Mouse (Mus musculus) limb, embryonic 15.5 days (tissue): Measurements from ENCODE around the gene Trmt112. TPM values are rescaled to one million over a fixed set of nuclear protein-coding genes. Genes with fewer than 3 reads are reported as not detected.

Source experiments
- ATAC-seq: fragments of 200-750 bp; cut with Nextera tagmentation; 2 replicates; pipeline ENCODE4 v1.8.0; 2017; ENCODE audit warnings: low read depth, moderate TSS enrichment; ENCODE audit not compliant: insufficient number of reproducible peaks, low FRiP score, low TSS enrichment
- H3K27ac ChIP-seq: fragments of 300-500 bp; sonication (generic); 2 replicates; pipeline ENCODE4 v1.5.1; 2015; ENCODE audit warnings: moderate library complexity, mild to moderate bottlenecking, inconsistent platforms
- H3K27me3 ChIP-seq: fragments of 300-500 bp; sonication (generic); 2 replicates; pipeline ENCODE4 v1.6.1; 2015; ENCODE audit warnings: inconsistent platforms
- H3K36me3 ChIP-seq: fragments of 300-500 bp; sonication (generic); 2 replicates; pipeline ENCODE4 v1.6.1; 2015; ENCODE audit warnings: inconsistent platforms
- H3K4me1 ChIP-seq: fragments of 300-500 bp; sonication (generic); 2 replicates; pipeline ENCODE4 v1.6.1; 2015; ENCODE audit warnings: inconsistent platforms
- H3K4me2 ChIP-seq: fragments of 300-500 bp; sonication (generic); 2 replicates; pipeline ENCODE4 v1.6.1; 2015; ENCODE audit warnings: mild to moderate bottlenecking, inconsistent platforms
- H3K4me3 ChIP-seq: fragments of 300-500 bp; sonication (generic); 2 replicates; pipeline ENCODE4 v1.5.1; 2015; ENCODE audit warnings: mild to moderate bottlenecking, inconsistent platforms
- H3K9ac ChIP-seq: fragments of 300-500 bp; sonication (generic); 2 replicates; pipeline ENCODE4 v1.6.1; 2015; ENCODE audit warnings: inconsistent platforms
- H3K9me3 ChIP-seq: fragments of 300-500 bp; sonication (generic); 2 replicates; pipeline ENCODE4 v1.6.1; 2016; ENCODE audit warnings: inconsistent platforms
- WGBS: fragments of 180-500 bp; shearing (Covaris S2); methylation state at CpG from one replicate; pipeline ENCODE4 v1.1.7; 2015; 5-methylcytosine and 5-hydroxymethylcytosine counted together
- microRNA-seq: library from miRNA; unstranded; fragments of <30 nt; microRNA quantifications from one replicate; pipeline ENCODE4, GENCODE M21; 2016
- polyA plus RNA-seq: library from polyadenylated mRNA; unstranded; fragments of >200 nt; fragmentation: Nextera tagmentation; extraction: Ambion mirVana; gene quantifications from 2 replicates; pipeline ENCODE4 v1.2.1, GENCODE M21; 2015

Trmt112 gene
- polyA plus RNA-seq, 1 experiment from 2014 or later = 138 TPM

GRCm38 (mm10) chr19:6955424-6955823 is 45.9 kb downstream of the Trmt112 start:
- H3K9ac ChIP-seq = no peak overlapping the region
- H3K9me3 ChIP-seq = no peaks in the 10 kb centered on the region
- no peaks in the 10 kb centered on the region for H3K27me3 ChIP-seq
- no peak overlapping the region for H3K4me2 ChIP-seq
- peaks cover 19% of the 10 kb centered on the region for H3K4me1 ChIP-seq
- no peak overlapping the region for H3K27ac ChIP-seq
- WGBS = 76% methylated on average over 7 of the region's 7 CpGs
- peaks cover 67% of the 10 kb centered on the region for H3K36me3 ChIP-seq
- no peak overlapping the region for H3K4me3 ChIP-seq
- no peak for ATAC-seq

GRCm38 (mm10) chr19:6956461-6956860 is 47.0 kb downstream of the Trmt112 start:
- H3K4me1 ChIP-seq = peaks cover 19% of the 10 kb centered on the region
- H3K4me2 ChIP-seq = no peak overlapping the region
- H3K9me3 ChIP-seq = no peaks in the 10 kb centered on the region
- H3K4me3 ChIP-seq = no peak overlapping the region
- ATAC-seq = no peak
- H3K9ac ChIP-seq = no peak overlapping the region
- peaks cover 71% of the 10 kb centered on the region for H3K36me3 ChIP-seq
- 84% methylated on average over 10 of the region's 10 CpGs for WGBS
- no peak overlapping the region for H3K27ac ChIP-seq
- no peaks in the 10 kb centered on the region for H3K27me3 ChIP-seq

Small RNA genes within 50 kb of the gene (microRNA-seq; reads per million reads assigned to microRNA genes)
- not detected for gene Mir6990

Other genes starting within 250 kb of the Trmt112 start
- 33.5 and 36.1 TPM in 2 replicates for gene Rps6ka4, start 69.1 kb upstream of the Trmt112 start, polyA plus RNA-seq
- gene Ccdc88b, start 51.5 kb upstream of the Trmt112 start, polyA plus RNA-seq = 1.2 and 1.7 TPM in 2 replicates
- gene Prdx5, start 408 bp downstream of the Trmt112 start, polyA plus RNA-seq = 349 and 392 TPM in 2 replicates
- 11.1 and 11.4 TPM in 2 replicates for gene Esrra, start 12.1 kb downstream of the Trmt112 start, polyA plus RNA-seq
- 6.7 and 7.9 TPM in 2 replicates for gene Catsperz, start 15.7 kb downstream of the Trmt112 start, polyA plus RNA-seq
- 1.5 and 1.7 TPM in 2 replicates for gene Kcnk4, start 24.8 kb downstream of the Trmt112 start, polyA plus RNA-seq
- gene Bad, start 32.2 kb downstream of the Trmt112 start, polyA plus RNA-seq = 92.3 and 94.7 TPM in 2 replicates
- 35.2 and 38.9 TPM in 2 replicates for gene Gpr137, start 32.8 kb downstream of the Trmt112 start, polyA plus RNA-seq
- gene Ppp1r14b, start 65.3 kb downstream of the Trmt112 start, polyA plus RNA-seq = 168 TPM in 2 replicates
- gene Plcb3, start 66.8 kb downstream of the Trmt112 start, polyA plus RNA-seq = 48.4 and 50.5 TPM in 2 replicates
- 117 and 124 TPM in 2 replicates for gene Fkbp2, start 70.8 kb downstream of the Trmt112 start, polyA plus RNA-seq
- gene Vegfb, start 78.0 kb downstream of the Trmt112 start, polyA plus RNA-seq = 39.9 and 46.3 TPM in 2 replicates
- gene Dnajc4, start 82.9 kb downstream of the Trmt112 start, polyA plus RNA-seq = 23.8 and 30.6 TPM in 2 replicates
- gene Nudt22, start 86.4 kb downstream of the Trmt112 start, polyA plus RNA-seq = 21.7 and 24.1 TPM in 2 replicates
- gene Trpt1, start 86.4 kb downstream of the Trmt112 start, polyA plus RNA-seq = 11.9 and 12.2 TPM in 2 replicates
- 13.1 TPM in 2 replicates for gene Fermt3, start 109.8 kb downstream of the Trmt112 start, polyA plus RNA-seq
- gene Stip1, start 130.3 kb downstream of the Trmt112 start, polyA plus RNA-seq = 207 and 226 TPM in 2 replicates
- gene Macrod1, start 147.1 kb downstream of the Trmt112 start, polyA plus RNA-seq = 18.2 and 27.2 TPM in 2 replicates
- 5.6 and 5.8 TPM in 2 replicates for gene Flrt1, start 196.0 kb downstream of the Trmt112 start, polyA plus RNA-seq